Mouse (Mus musculus) hindbrain, embryonic 11.5 days (tissue): ENCODE results near the gene Zfp280b. TPM values are rescaled to one million over a fixed set of nuclear protein-coding genes. Genes with fewer than 3 reads are reported as not detected.
"Not testable (repeated sequence)": the region's sequence is repeated elsewhere in the genome, so short reads cannot be mapped to it uniquely, and the experiment has no call there.

Experiments
- ATAC-seq: fragments of 200-750 bp; cut with Nextera tagmentation; 2 replicates; pipeline ENCODE4 v1.8.0; 2017; ENCODE audit warnings: mild to moderate bottlenecking, moderate TSS enrichment, moderate library complexity; ENCODE audit not compliant: low FRiP score
- DNase-seq: peaks from one replicate; pipeline ENCODE4 v3.0.0-alpha.2; 2015; ENCODE audit warnings: low spot score
- H3K27ac ChIP-seq: fragments of 300-500 bp; sonication (generic); 2 replicates; pipeline ENCODE4 v1.5.1; 2014; ENCODE audit warnings: mild to moderate bottlenecking, low read depth, low read length
- H3K27me3 ChIP-seq: fragments of 300-500 bp; sonication (generic); 2 replicates; pipeline ENCODE4 v1.6.1; 2014; ENCODE audit warnings: mild to moderate bottlenecking, low read length, moderate library complexity, mixed read lengths; ENCODE audit not compliant: control insufficient read depth, insufficient read depth
- H3K36me3 ChIP-seq: fragments of 300-500 bp; sonication (generic); 2 replicates; pipeline ENCODE4 v1.6.1; 2014; ENCODE audit warnings: mild to moderate bottlenecking, low read length, moderate library complexity, mixed read lengths; ENCODE audit not compliant: control insufficient read depth, insufficient read depth
- H3K4me1 ChIP-seq: fragments of 300-500 bp; sonication (generic); replicated peaks from 2 replicates; pipeline ENCODE4 v1.6.1; 2014; ENCODE audit warnings: low read length, mixed read lengths; ENCODE audit not compliant: control insufficient read depth, insufficient read depth
- H3K4me2 ChIP-seq: fragments of 300-500 bp; sonication (generic); replicated peaks from 2 replicates; pipeline ENCODE4 v1.6.1; 2014; ENCODE audit warnings: mild to moderate bottlenecking, low read depth, low read length
- H3K4me3 ChIP-seq: fragments of 300-500 bp; sonication (generic); 2 replicates; pipeline ENCODE4 v1.5.1; 2014; ENCODE audit warnings: low read depth, low read length
- H3K9ac ChIP-seq: fragments of 300-500 bp; sonication (generic); 2 replicates; pipeline ENCODE4 v1.6.1; 2014; ENCODE audit warnings: low read depth, low read length
- H3K9me3 ChIP-seq: fragments of 300-500 bp; sonication (generic); 2 replicates; pipeline ENCODE4 v1.6.1; 2016; ENCODE audit warnings: low read length; ENCODE audit not compliant: control insufficient read depth
- WGBS: fragments of 180-500 bp; shearing (Covaris S2); extraction: QIAGEN DNeasy Blood & Tissue Kit; methylation state at CpG from one replicate; pipeline ENCODE4 v1.1.7; 2014; 5-methylcytosine and 5-hydroxymethylcytosine counted together
- polyA plus RNA-seq: library from polyadenylated mRNA; unstranded; fragments of >200 nt; fragmentation: Nextera tagmentation; extraction: Ambion mirVana; gene quantifications from 2 replicates; pipeline ENCODE4 v1.2.1, GENCODE M21; 2014

Zfp280b gene
- polyA plus RNA-seq, 1 experiment from 2014 or later = 28.3 TPM

DNA sequence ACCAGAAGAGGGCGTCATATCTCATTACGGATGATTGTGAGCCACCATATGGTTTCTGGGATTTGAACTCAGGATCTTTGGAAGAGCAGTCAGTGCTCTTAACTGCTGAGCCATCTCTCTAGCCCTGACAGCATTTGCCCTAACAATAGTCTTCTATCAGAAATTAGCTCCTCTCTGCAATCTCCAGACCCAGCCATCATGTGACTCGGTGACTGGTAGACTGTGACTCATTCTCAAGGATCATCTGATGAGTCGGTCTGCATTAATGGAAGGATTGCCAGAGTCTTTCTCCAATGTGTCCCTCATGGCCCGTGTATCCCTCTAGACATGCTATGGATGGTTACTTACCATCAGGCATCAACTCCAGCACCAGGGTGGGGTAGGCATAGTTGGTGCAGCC lies 39.6 kb downstream of the Zfp280b start:
- H3K36me3 ChIP-seq, H3K27ac ChIP-seq, DNase-seq, ATAC-seq, H3K4me3 ChIP-seq, H3K27me3 ChIP-seq, H3K9me3 ChIP-seq, H3K4me1 ChIP-seq, H3K4me2 ChIP-seq, H3K9ac ChIP-seq: not testable (repeated sequence)
- 88% methylated on average over 5 of the region's 5 CpGs for WGBS

DNA sequence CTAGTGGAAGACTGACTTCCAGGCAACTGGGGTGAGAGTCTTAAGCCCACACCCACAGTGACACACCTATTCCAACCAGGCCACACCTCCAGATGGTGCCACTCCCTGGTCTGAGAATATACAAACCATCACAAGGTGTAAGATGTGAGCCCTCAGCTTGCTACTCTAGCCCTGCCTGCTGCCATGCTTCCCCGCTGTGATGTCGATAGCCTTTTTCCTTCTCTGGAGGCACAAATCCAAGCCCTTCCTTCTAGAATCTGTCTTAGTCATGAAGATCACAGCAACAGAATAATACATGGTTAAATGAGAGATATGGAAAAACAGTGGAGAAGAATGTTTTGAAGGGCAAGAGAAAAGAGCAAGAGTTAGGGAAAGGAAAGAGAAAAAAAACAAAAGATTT lies 44.6 kb downstream of the Zfp280b start:
- H3K4me1 ChIP-seq, H3K27ac ChIP-seq, H3K9ac ChIP-seq, H3K4me3 ChIP-seq, H3K9me3 ChIP-seq, ATAC-seq, H3K36me3 ChIP-seq, H3K27me3 ChIP-seq, DNase-seq, H3K4me2 ChIP-seq: not testable (repeated sequence)
- 91% methylated on average over 2 of the region's 2 CpGs for WGBS

Other genes with a start within 250 kb of the Zfp280b start
- gene Gstt1, start 234.1 kb upstream of the Zfp280b start, polyA plus RNA-seq = 5.0 and 5.6 TPM in 2 replicates
- gene Gstt4, start 210.1 kb upstream of the Zfp280b start, polyA plus RNA-seq = not detected in 2 replicates
- 7.8 and 10.0 TPM in 2 replicates for gene Gstt2, start 195.2 kb upstream of the Zfp280b start, polyA plus RNA-seq
- 1,947 and 1,962 TPM in 2 replicates for gene Mif, start 172.4 kb upstream of the Zfp280b start, polyA plus RNA-seq
- 2.9 and 3.3 TPM in 2 replicates for gene Derl3, start 139.2 kb upstream of the Zfp280b start, polyA plus RNA-seq
- 279 and 282 TPM in 2 replicates for gene Smarcb1, start 111.0 kb upstream of the Zfp280b start, polyA plus RNA-seq
- gene Chchd10, start 99.5 kb upstream of the Zfp280b start, polyA plus RNA-seq = 8.0 and 9.3 TPM in 2 replicates
- 32.2 and 36.1 TPM in 2 replicates for gene Mmp11, start 96.2 kb upstream of the Zfp280b start, polyA plus RNA-seq
- 1.3 and 2.0 TPM in 2 replicates for gene Gm867, start 92.0 kb upstream of the Zfp280b start, polyA plus RNA-seq
- gene Vpreb3, start 89.6 kb upstream of the Zfp280b start, polyA plus RNA-seq = 0.43 TPM in 1 of 2 replicates, not detected in the other
- 0.22 TPM in 1 of 2 replicates, not detected in the other for gene Gm5134, start 78.1 kb upstream of the Zfp280b start, polyA plus RNA-seq
- not detected in 2 replicates for gene Slc5a4b, start 78.3 kb downstream of the Zfp280b start, polyA plus RNA-seq
- gene Slc5a4a, start 114.8 kb downstream of the Zfp280b start, polyA plus RNA-seq = 0.10 TPM in 1 of 2 replicates, not detected in the other
- 113 TPM in 2 replicates for gene Prmt2, start 205.2 kb downstream of the Zfp280b start, polyA plus RNA-seq
- 0.42 and 0.45 TPM in 2 replicates for gene S100b, start 221.2 kb downstream of the Zfp280b start, polyA plus RNA-seq